Mouse (Mus musculus): ENCODE measurements around the gene Fam155a.
"Not testable (repeated sequence)": the region's sequence is repeated elsewhere in the genome, so short reads cannot be mapped to it uniquely, and the experiment has no call there.

Gene Fam155a

DNA sequence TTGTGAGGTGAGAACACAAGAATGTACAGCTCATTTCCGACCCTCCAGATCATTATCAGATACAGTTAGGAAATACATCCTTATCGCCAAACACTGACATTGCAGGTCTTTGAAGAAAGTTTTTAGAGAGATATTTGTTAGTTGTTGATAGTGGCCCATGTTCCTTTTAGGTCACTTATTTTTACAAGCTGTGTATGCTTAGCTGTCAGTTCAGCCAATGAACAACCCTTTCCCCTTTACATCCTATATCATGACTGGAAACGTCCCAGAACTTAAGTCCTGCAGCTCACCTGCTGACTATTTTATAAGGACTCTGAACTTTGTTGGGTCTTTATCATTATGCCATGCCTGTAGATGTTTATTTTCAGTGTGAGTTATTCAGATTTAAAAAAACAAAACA is 366.3 kb downstream of the Fam155a start:
- DNase-seq (ENCODE audit: low spot score in 2 of 2), result no peak

DNA sequence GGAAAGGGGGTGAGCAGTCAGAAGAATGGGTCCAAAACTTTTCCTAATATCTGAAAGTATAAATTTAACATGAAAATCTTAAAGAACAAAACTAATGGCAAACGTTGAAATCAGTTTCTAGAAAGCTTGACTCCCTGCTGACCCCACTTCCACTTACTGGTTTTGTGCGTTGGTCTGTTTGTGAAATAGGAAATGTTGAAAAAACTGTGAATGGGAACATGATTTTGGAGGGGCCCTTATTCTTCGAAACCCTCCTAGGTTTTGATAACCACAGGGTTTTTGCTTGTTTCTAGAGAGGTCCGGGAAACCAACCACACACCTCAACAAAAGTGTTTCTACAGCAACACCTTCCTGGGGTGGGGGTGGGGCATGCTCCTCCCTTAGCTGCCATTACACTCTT is 368.6 kb downstream of the Fam155a start:
- no peak for DNase-seq (ENCODE audit: low spot score in 2 of 2)

DNA sequence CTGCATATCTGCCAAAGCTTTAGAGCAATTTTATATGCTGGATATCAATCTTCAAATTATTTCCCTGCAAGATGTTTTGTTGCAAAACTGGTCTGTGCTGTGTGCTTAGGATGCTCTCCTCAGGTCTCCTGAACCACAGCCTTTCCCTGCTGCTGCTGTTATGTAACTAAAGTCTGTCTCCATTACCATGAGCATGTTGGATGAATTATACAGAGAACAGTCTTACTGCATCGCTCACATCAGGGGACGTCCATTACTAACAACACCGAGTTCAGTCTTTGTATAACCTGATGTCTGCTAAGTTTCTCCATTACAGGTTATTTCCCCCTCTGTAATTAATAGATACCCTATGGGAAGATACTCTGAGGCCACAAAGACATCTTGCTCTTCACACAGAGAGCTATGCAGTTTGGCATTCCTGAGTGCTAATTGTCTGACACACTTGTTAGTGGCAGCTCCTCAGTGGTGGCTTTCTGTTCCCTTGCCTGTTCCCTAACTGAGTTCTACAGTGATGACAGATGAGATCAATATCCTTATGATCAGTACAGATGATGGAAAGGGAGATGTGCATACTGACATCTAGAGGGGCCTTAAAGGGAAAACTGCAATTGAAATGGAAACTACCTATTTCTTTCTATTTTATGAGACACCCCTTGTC is 372.2 kb downstream of the Fam155a start:
- DNase-seq (ENCODE audit: low spot score in 2 of 2), result no peak

DNA sequence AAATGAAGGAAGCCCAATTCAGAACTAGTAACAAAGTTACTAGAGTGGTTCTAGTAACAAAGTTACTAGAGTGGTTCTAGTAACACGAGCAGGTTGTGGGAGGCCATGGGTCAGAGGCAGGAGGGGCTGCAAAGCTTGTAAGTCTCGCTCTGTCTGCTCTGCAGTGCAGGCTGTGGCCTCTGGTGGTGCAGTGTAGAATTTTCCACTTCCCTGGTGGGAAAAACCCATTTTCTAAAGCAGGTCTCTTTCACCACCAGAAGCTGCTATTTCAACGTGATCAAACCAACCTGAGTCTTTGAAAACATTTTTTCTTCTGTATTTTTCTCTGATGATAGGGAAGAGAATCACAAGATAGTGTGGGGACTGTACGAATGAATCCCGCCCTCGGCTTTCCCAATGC is 372.9 kb downstream of the Fam155a start:
- DNase-seq (ENCODE audit: low spot score in 2 of 2), result no peak

DNA sequence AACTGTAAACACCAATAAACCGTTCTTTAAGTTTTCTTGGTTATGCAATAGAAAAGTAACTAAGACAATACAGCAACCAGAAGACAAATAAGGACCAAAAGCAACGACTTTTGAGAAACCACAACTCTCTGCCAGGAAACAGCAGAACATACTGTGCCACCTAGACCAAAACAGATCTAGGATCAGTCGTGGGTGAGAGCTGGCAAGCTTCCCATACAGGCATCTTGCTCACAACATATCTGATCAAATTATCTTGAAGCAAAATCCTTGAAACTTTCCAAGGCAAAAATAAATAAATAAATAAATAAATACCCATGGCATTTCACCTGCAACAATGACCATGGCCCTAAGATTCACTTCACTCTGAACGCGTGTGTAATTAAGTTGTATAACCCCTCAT is 376.3 kb downstream of the Fam155a start:
- peak in 1 of 2 experiments; percentile 29 for DNase-seq (ENCODE audit: low spot score in 2 of 2)

DNA sequence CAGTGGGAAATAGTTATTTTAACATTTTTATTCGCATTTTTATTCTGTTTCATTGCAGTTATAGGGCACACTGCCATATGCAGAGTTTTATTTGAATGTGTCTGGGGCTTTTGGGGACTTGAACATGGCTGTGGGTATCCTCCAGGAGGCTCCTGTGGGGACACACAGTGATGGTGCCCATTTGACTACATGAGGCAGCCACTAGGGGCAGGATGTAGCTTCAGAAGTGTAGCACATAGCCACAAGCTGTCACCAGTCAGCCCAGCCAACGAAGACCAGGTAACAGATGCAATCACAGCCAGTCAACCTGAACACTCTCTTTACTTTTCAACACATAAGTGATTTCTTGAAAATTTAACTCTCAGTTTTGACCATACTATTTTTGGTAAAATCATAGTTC is 377.7 kb downstream of the Fam155a start:
- DNase-seq (ENCODE audit: low spot score in 2 of 2), result no peak

DNA sequence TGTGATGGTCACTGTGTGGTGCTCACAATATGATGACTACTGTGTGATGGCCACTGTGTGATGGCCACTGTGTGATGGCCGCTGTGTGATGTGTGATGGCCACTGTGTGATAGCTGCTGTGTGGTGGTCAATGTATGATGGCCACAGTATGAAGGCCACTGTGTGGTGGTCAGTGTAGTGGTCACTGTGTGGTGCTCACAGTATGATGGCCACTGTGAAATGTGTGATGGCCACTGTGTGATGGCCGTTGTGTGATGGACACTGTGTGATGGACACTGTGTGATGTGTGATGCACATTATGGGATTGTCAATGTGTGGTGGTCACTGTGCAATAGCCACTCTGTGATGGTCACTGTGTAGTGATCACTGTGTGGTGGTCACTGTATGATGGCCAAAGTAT is 380.7 kb downstream of the Fam155a start:
- DNase-seq (ENCODE audit: low spot score in 2 of 2), result not testable (repeated sequence)

DNA sequence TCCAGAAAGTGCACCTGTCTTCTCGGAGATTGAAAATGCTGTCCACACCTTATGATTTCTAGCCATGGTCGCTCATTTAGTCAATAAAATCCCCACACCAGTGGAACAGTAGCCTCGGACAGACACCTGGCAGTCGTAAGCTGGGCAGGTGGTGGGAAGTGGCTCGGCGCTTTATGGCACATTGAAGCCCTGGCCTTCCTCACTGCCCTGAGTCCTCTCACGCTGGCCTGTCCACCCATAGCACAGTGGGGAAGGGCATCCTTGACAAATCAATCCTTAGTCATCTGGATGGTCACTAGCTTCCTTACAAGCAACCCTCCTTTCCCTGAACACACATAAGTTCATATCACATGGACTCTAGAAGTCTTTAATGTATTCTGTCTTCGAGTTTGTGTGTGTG is 401.8 kb downstream of the Fam155a start:
- no peak for DNase-seq (ENCODE audit: low spot score in 2 of 2)

DNA sequence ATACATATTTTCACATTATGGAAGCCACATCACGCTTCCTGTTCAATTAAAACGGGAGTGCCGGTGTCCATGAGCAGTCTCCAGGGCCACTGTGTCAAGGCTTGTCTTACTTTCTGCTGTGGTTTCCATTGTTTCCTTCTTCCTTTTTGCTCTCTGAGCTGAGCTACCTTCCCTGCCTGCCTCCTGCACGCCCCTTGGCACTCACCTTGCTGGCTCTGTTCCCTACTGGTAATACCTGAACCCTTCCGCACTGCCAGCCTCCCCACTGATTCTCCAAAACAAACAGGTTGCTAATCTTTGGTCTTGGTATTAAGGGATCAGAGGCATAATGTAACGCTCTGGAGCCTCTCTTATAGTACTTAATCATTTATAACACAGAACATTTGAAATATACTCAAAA is 403.2 kb downstream of the Fam155a start:
- DNase-seq (ENCODE audit: low spot score in 2 of 2), result no peak

DNA sequence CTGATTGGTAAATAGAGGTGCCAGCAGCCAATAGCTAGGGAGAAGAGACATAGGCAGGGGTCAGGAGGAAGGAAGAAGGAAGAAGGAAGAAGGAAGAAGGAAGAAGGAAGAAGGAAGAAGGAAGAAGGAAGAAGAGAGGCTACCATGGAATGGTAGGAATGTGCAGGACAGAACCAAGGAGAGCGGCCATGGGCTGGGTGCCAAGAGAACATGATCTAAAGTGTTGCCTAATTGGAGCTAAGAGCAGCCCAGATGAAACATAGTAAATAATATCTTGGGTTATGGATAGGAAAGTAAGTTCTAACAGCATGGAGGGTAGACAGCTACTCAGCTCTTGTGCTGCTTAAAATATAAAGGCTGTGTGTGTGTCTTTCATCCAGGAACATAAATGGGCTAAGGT is 405.6 kb downstream of the Fam155a start:
- DNase-seq (ENCODE audit: low spot score in 2 of 2), result no peak

DNA sequence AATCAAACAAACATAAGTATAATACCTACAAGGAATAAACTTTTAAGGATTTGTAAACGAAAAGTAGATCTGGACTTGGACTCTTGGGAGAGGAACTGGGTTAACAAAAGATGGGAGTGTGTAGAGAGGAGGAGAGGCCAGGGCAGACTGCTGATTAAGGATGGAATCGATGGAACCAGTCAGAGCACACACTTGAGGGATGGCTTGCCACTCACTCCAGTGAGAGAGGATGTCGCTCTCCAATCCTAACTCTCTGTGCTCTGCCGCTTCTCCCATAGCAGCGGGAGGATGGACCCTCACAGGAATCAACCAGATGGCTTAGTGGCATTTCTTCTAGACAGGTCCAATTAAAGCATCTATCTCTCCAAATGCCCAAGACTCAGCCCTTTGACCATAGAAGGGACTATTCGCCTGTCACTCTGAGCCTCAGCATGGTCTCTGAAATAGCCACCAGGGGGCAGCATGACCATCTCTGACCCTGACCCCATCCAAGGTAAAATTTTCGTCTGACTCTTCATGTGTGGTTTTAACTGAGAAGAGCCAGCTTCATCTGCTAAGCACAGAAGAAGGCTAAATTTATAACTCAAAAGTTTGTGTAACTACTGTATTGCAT is 422.3 kb downstream of the Fam155a start:
- DNase-seq (ENCODE audit: low spot score in 2 of 2), result no peak

DNA sequence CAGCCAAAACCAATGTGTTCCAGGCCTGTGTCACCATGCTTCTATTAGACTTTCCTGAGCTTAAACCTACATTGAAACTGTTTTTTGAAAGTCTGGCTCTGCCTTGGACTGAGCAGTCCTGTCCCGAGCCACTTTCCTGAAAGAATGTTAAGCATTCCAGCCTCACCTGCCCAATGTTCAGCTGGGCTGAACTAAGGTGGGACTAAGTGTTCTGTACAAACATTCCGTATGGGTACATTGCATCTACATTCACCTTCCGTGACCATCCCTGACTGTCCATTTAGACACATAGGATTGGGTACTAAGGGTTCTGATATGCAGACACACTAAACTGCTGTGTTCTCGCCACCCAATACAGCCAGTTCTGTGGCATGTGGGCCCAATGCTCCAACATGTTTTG is 423.8 kb downstream of the Fam155a start:
- DNase-seq (ENCODE audit: low spot score in 2 of 2), result no peak

DNA sequence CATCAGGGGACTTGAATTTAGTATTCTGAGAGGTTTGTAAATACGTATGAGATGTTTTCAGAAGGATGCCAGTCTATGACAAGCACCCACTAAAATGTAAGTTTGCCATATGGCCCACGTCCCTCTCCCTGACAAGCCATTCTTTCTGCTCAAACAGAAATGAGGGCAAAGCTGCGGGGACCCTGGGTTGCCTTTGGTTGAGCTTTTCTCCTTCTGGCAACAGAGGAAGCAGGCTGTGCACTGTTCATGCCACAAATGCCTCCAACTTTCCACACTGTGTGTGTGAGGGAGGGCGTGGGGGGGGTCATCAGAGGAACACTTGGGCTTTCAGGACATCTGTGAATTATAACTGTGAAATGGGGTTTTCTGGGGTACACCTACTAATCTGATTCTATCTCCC is 426.8 kb downstream of the Fam155a start:
- DNase-seq (ENCODE audit: low spot score in 2 of 2), result no peak

DNA sequence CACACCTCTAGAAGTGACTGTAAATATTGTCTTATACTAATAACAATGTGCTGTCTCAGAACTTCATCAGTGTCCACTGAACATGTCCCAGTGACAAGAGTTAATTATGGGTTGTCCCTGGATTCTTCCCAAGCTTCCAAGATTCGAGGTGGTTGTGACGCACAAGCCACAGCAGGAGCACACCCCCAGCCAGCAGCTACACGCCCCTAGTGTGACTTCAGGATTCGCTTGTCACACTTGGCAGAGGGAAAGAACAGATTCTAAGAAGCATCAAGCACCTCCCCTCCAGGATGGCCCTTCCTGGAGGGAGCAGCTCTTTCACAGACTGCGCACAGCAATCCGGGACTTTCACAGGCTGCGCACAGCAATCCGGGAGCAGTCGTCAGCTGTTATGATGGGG is 428.0 kb downstream of the Fam155a start:
- DNase-seq (ENCODE audit: low spot score in 2 of 2), result no peak

DNA sequence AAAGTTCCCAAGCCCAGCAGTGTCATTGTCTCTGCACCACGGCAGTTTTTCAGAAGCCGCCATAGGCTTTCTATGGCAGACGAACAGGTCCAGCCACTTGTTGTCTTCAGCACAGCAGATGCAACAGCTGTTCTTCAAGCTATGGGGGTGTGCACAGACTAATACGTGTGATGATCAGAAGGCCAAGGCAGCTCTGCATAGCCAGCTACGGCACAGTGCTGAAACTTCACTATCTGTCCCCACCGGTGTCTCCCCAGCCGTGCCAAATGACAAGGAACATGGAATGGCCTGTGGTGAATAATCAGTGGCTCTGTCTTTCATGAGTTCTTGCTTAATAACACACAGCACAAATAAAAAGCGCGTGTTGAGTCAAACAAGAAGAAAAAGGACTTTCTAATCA is 428.4 kb downstream of the Fam155a start:
- DNase-seq (ENCODE audit: low spot score in 2 of 2), result no peak

DNA sequence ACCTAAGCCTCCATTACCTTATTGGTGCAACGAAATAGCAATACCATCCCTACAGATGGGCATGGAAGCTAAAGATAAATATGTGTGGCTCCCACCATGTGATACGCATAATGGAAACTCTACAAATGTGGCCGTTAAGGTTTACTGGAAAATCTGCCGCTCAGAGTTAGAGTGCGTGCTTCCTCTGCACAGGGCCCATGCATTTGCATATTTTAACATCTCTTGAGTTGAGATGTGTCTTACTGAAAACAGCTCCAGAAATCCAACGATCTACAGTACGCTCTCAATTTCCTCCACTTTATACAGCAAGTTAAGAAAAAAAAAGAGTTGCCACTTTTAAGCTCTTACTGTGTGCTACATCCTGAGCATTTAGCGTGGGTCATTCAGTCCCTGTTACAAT is 433.1 kb downstream of the Fam155a start:
- no peak for DNase-seq (ENCODE audit: low spot score in 2 of 2)

DNA sequence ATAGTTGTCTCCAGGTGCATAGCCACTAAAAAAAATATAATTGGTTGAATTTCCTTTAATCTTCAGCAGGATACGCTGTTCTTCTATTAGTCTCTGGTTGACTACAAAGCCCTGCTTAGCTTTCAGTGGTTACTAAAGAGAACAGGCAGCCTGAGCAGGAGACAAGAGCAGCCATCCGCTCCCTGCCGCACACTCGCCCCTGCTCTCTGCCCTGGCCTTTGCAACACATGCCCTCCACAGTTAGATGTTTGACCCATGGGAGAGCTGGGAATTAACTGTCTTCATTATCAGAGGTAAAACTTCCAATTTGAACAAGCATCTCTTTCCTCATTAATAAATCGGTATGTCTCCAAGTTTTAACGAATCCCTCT is 435.0 kb downstream of the Fam155a start:
- DNase-seq (ENCODE audit: low spot score in 2 of 2), result no peak

DNA sequence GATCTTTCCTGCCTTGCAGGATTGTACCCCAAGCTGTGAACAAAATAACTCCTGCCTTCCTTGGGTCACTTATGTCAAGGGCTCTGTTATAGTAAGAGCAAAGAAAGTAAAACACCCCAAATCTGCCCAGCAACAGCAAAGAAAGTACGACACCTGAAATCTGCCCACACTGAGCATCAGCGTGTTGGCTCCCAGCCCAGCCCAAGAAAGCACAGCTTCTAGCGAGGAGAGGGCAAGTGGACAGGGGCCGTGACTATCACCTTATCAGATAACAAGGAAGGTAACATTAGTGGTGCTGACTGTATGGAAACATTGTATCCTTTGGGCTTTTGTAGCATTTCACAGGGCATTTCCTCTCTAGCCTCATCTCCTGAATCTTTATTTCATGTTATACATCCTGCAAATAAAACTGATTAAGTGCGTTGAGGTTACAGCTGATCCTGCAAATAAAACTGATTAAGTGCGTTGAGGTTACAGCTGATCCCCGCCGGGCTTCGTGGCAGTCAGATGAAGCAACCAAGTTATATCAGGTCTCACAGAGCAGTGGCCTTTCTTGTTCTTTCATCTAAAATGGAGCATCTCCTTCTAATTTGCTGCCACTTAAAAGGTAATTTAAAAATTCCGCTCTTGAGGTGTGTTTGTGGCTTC is 435.6 kb downstream of the Fam155a start:
- no peak for DNase-seq (ENCODE audit: low spot score in 2 of 2)

DNA sequence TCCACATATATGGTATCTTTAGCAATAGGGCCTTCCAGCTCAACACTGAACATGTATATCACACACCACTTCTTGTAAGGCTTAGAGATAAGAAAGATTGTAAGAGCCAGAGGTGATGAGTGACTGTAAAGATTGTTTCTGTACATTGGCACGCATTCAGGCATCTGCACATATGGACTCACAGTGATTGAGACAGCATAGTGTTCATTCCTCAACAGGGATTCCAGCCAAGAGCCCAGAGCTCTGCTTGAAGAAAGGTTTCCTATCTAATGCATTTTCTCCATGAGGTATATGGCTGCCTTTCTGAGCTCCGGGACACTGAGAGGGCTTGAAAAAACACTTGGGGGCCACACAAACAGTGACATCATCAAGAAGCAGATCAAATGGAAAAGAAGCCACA is 438.2 kb downstream of the Fam155a start:
- no peak for DNase-seq (ENCODE audit: low spot score in 2 of 2)

DNA sequence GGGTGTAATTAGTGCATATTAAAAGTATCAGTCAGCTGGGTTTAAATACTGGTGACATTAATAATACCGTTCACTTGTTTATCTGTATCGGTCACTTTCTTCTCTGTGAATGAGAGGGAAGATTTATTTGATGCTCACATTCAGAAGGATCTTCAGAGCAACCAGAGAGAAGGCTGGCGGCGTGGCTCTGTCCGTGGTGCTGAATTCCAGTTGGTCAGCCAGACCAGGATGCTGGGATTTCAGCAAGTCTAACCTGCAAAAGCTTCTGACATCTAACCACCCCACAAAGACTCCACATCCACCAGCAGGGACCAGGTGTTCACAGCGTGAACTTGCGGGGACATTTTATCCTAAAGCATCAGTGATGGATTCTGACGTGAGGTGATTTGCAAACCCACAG is 461.5 kb downstream of the Fam155a start:
- no peak for DNase-seq (ENCODE audit: low spot score in 2 of 2)

DNA sequence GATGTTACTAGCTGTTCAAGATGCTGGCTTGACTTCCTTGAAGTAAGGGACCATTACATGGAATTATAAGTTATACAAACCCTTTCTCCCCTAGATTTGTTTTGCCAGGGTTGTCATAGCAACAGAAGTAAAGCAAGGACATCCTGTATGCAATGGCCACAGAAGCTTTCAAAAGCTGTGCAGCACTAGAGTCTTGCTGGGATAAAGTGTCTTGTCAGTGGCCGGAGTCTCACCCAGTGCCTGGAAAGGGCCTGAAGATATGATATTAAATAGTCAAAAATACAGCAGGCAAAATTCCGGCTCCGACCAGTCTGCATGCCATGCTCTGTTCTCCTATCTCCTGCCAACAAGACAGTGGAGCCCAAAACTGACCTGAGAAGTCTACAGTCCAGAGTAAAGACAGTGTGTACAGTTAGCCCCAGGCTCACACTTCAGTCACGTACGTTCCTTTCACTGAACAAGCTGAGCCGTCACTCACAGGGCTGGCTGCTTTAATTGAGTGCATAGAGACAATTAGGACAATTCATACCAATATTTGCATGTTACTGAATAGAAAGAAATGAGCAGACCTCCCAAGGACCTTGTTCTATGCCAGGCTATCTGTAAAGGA is 467.3 kb downstream of the Fam155a start:
- DNase-seq (ENCODE audit: low spot score in 2 of 2), result no peak

DNA sequence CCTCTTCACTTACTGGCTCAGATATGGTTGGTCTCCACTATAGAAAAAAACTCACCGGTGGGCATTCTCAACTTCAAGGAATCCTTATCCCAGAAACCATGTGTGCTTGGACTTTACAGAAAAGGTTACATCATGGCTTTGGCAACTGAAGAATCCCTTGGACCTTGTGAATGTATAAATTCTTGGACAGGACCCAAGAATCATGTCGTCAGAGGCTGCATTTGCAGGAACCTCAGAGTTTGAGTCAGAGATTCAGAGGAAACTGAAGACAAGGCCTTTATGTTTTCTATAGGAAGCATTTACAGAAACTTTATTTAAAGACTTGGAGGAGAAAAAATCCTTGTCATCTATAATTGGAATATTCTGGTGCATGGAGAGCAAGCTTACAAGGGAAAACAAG is 475.9 kb downstream of the Fam155a start:
- DNase-seq (ENCODE audit: low spot score in 2 of 2), result no peak

DNA sequence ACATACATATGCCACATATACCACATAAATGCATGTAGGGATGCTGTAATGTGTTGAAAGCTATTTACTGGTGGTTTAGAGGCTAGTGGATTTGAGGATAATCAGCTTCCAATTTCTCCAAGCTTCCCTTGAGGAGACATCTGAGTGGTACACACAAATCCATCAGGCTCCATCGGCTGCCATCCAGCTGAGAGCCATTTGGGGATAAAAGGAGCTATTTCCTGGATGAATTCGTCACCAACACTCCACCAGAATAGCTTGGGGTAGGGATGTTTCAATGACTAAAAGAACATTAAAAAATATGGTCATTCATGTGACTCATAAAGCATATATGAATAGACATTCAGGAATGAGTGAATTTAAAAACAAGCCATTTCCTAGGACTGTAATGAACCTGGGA is 478.4 kb downstream of the Fam155a start:
- DNase-seq (ENCODE audit: low spot score in 2 of 2), result no peak
